In the genomic region with DNA sequence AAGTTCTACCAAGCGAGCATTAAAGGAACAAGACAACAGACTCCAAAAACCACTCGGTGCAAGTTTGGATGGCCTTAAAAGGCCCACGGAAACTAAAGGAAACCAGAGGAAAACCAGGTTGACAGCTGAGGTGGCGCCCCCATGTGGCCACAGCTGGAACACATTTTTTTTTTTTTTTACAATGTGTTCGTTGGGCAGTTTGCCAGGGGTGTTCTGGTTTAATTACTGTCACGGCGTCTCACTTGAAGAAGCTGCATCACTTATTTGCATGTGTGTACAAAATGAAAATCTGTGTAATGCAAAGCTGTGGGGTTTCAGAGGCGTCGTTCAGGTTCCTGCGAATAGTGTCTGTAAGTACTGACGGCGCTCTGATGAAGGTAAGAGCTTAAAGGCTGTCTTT, we compare ENCODE assay signal across 8 mouse cellular contexts.
DNase-seq lines count a peak whose midpoint lies in the region; ATAC-seq and TF ChIP-seq lines count a peak whose summit lies in the region.

No protein-coding gene starts in this region.

- no peaks in the 10 kb centered on the region for H3K4me1 ChIP-seq in heart, postnatal 0 days (ENCODE audit: control insufficient read depth, insufficient read depth)
- peaks cover 7% of the 10 kb centered on the region; the same call in 1 of the 2 replicates for H3K4me1 ChIP-seq in neural tube, embryonic 15.5 days
- peaks cover 15% of the 10 kb centered on the region for H3K4me1 ChIP-seq in kidney, embryonic 15.5 days

- TF ChIP-seq EP300 in heart, postnatal 0 days (IDR thresholded peaks at IDR 0.05; ENCODE audit: low read depth), result no peak

- H3K9ac ChIP-seq in heart, postnatal 0 days (replicated peaks; ENCODE audit: low read depth, low read length), result no peak overlapping the region
- no peak overlapping the region for H3K9ac ChIP-seq in neural tube, embryonic 15.5 days (replicated peaks)
- H3K9ac ChIP-seq in kidney, embryonic 15.5 days, result no peak overlapping the region

- no peaks in the 10 kb centered on the region for H3K9me3 ChIP-seq in heart, postnatal 0 days (replicated peaks; ENCODE audit: control insufficient read depth, low read length)
- no peaks in the 10 kb centered on the region for H3K9me3 ChIP-seq in neural tube, embryonic 15.5 days (replicated peaks)
- H3K9me3 ChIP-seq in kidney, embryonic 15.5 days (replicated peaks), result no peaks in the 10 kb centered on the region

- 63% methylated on average over 12 of the region's 12 CpGs for WGBS in heart, postnatal 0 days
- 36% methylated on average over 12 of the region's 12 CpGs for WGBS in neural tube, embryonic 15.5 days
- 62% methylated on average over 12 of the region's 12 CpGs for WGBS in kidney, embryonic 15.5 days

- no peak overlapping the region for H3K4me2 ChIP-seq in heart, postnatal 0 days (ENCODE audit: low read depth, low read length)
- H3K4me2 ChIP-seq in neural tube, embryonic 15.5 days, result no peak overlapping the region
- no peak overlapping the region for H3K4me2 ChIP-seq in kidney, embryonic 15.5 days

- no peak overlapping the region for H3K27ac ChIP-seq in heart, postnatal 0 days (ENCODE audit: low read depth)
- no peak overlapping the region for H3K27ac ChIP-seq in neural tube, embryonic 15.5 days (replicated peaks)
- no peak overlapping the region for H3K27ac ChIP-seq in kidney, embryonic 15.5 days

- intact Hi-C loops in heart, postnatal 36 days (cut with DNase I), result no loop called here
- intact Hi-C loops in gastrocnemius, postnatal 14 days (cut with DNase I; ENCODE audit: low total_unique reads), result no loop called here

- no peaks in the 10 kb centered on the region for H3K36me3 ChIP-seq in heart, postnatal 0 days (replicated peaks; ENCODE audit: control insufficient read depth, insufficient read depth, low read length)
- no peaks in the 10 kb centered on the region for H3K36me3 ChIP-seq in neural tube, embryonic 15.5 days
- no peaks in the 10 kb centered on the region for H3K36me3 ChIP-seq in kidney, embryonic 15.5 days

- ATAC-seq in heart, postnatal 0 days (ENCODE audit: insufficient read depth, low read depth), result no peak
- no peak for ATAC-seq in neural tube, embryonic 15.5 days (ENCODE audit: low FRiP score)
- ATAC-seq in kidney, embryonic 15.5 days (replicated peaks; ENCODE audit: low FRiP score), result no peak

- H3K27me3 ChIP-seq in heart, postnatal 0 days (ENCODE audit: control insufficient read depth, insufficient read depth, low read length), result no peaks in the 10 kb centered on the region
- no peaks in the 10 kb centered on the region for H3K27me3 ChIP-seq in neural tube, embryonic 15.5 days (replicated peaks)
- 0 out of 2 replicates have a peak, but pooled peaks cover 7% of the 10 kb centered on the region for H3K27me3 ChIP-seq in kidney, embryonic 15.5 days

- TF ChIP-seq CTCF in heart, postnatal 0 days (IDR thresholded peaks at IDR 0.05; ENCODE audit: low read depth), result peak; percentile 22

- DNase-seq in heart, postnatal 0 days (ENCODE audit: low spot score), result no peak
- no peak for DNase-seq in heart, postnatal 36 days
- peak; percentile 24 for DNase-seq in neural tube, embryonic 10.5 days (ENCODE audit: extremely low spot score, low spot score)
- peak; percentile 43 for DNase-seq in embryo, embryonic 10.5 days (ENCODE audit: low spot score)
- DNase-seq in right cerebral cortex, postnatal 14 days, result peak; percentile 60
- DNase-seq in gastrocnemius, postnatal 14 days, result no peak

- H3K4me3 ChIP-seq in heart, postnatal 0 days (ENCODE audit: low read depth, low read length), result no peak overlapping the region
- no peak overlapping the region for H3K4me3 ChIP-seq in neural tube, embryonic 15.5 days (replicated peaks)
- H3K4me3 ChIP-seq in kidney, embryonic 15.5 days (replicated peaks), result no peak overlapping the region

Comparison
In these comparisons a context has a peak if more than half of its experiments do, and no peak if none do; other contexts are left out.
1. DNase-seq: peak in neural tube, embryonic 10.5 days (single experiment), embryo, embryonic 10.5 days (single experiment) and right cerebral cortex, postnatal 14 days (single experiment); none in heart, postnatal 0 days (single experiment), heart, postnatal 36 days (0 of 2) and gastrocnemius, postnatal 14 days (single experiment).